Mouse (Mus musculus) kidney, postnatal 0 days (tissue): ENCODE results near the gene Acad10. TPM values are rescaled to one million over a fixed set of nuclear protein-coding genes. Genes with fewer than 3 reads are reported as not detected.
"Not testable (repeated sequence)": the region's sequence is repeated elsewhere in the genome, so short reads cannot be mapped to it uniquely, and the experiment has no call there.

Experiments
- ATAC-seq: fragments of 200-750 bp; cut with Nextera tagmentation; replicated peaks from 2 replicates; pipeline ENCODE4 v1.8.0; 2017; ENCODE audit warnings: low read depth, moderate number of reproducible peaks, moderate TSS enrichment, moderate library complexity; ENCODE audit not compliant: low FRiP score
- DNase-seq: peaks from one replicate; pipeline ENCODE4 v3.0.0-alpha.2; 2016; ENCODE audit warnings: low spot score
- H3K27ac ChIP-seq: fragments of 300-500 bp; sonication (generic); 2 replicates; pipeline ENCODE4 v1.5.1; 2014; ENCODE audit warnings: mild to moderate bottlenecking
- H3K27me3 ChIP-seq: fragments of 300-500 bp; sonication (generic); 2 replicates; pipeline ENCODE4 v1.6.1; 2014; ENCODE audit warnings: low read length, mixed read lengths; ENCODE audit not compliant: insufficient read depth
- H3K36me3 ChIP-seq: fragments of 300-500 bp; sonication (generic); 2 replicates; pipeline ENCODE4 v1.6.1; 2014; ENCODE audit warnings: low read length, mixed read lengths; ENCODE audit not compliant: insufficient read depth
- H3K4me1 ChIP-seq: fragments of 300-500 bp; sonication (generic); replicated peaks from 2 replicates; pipeline ENCODE4 v1.6.1; 2014; ENCODE audit warnings: antibody characterized with exemption, low read length, mixed read lengths; ENCODE audit not compliant: insufficient read depth
- H3K4me2 ChIP-seq: fragments of 300-500 bp; sonication (generic); 2 replicates; pipeline ENCODE4 v1.6.1; 2014; ENCODE audit warnings: mild to moderate bottlenecking, low read length, moderate library complexity, mixed read lengths
- H3K4me3 ChIP-seq: fragments of 300-500 bp; sonication (generic); replicated peaks from 2 replicates; pipeline ENCODE4 v1.5.1; 2014; ENCODE audit warnings: low read depth, low read length
- H3K9ac ChIP-seq: fragments of 300-500 bp; sonication (generic); 2 replicates; pipeline ENCODE4 v1.6.1; 2014; ENCODE audit warnings: low read depth, low read length
- H3K9me3 ChIP-seq: fragments of 300-500 bp; sonication (generic); replicated peaks from 2 replicates; pipeline ENCODE4 v1.6.1; 2016; ENCODE audit warnings: low read length, inconsistent platforms, mixed read lengths
- CTCF ChIP-seq: IDR thresholded peaks from 2 replicates; pipeline ENCODE4 v1.5.1; 2016; ENCODE audit warnings: antibody characterized with exemption, low read depth, mild to moderate bottlenecking, moderate library complexity
- WGBS: fragments of 180-500 bp; shearing (Covaris S2); extraction: QIAGEN DNeasy Blood & Tissue Kit; methylation state at CpG from one replicate; pipeline ENCODE4 v1.1.7; 2014; 5-methylcytosine and 5-hydroxymethylcytosine counted together
- polyA plus RNA-seq: library from polyadenylated mRNA; unstranded; fragments of >200 nt; fragmentation: Nextera tagmentation; extraction: Ambion mirVana; gene quantifications from 2 replicates; pipeline ENCODE4 v1.2.1, GENCODE M21; 2015

The Acad10 gene
- polyA plus RNA-seq, 1 experiment from 2014 or later = 7.6 TPM

- Histone ChIP-seq H3K4me1 (no peaks in the 10 kb centered on the region), H3K27ac (peak within 1 kb of the TSS; percentile 69), H3K9me3 (no peaks in the 10 kb centered on the region), H3K27me3 (no peaks in the 10 kb centered on the region), H3K4me2 (peak within 1 kb of the TSS; percentile 84), H3K9ac (peak within 1 kb of the TSS; percentile 68), H3K36me3 (no peaks in the 10 kb centered on the region), H3K4me3 (peak within 1 kb of the TSS; percentile 61)
- no peak for TF ChIP-seq CTCF
- DNase-seq (peak; percentile 92), ATAC-seq (peak; percentile 86)
- WGBS = under 1% methylated on average over 57 of the region's 58 CpGs
Observed at GRCm38 (mm10) chr5:121618592-121619513, 41.5 kb downstream of the Acad10 start, which contains the start of gene Acad12. Gene Acad12, minus strand, starts transcription at chr5:121618938.

- not testable (repeated sequence) for H3K9me3 ChIP-seq
- WGBS = 76% methylated on average over 3 of the region's 3 CpGs
Observed at GRCm38 (mm10) chr5:121614921-121615320, 45.4 kb downstream of the Acad10 start.

GRCm38 (mm10) chr5:121612036-121612435, 48.3 kb downstream of the Acad10 start:
- H3K9me3 ChIP-seq = no peaks in the 10 kb centered on the region
- no peaks in the 10 kb centered on the region for H3K27me3 ChIP-seq
- no peak for ATAC-seq
- WGBS = 72% methylated on average over 6 of the region's 6 CpGs
- no peak overlapping the region for H3K9ac ChIP-seq
- DNase-seq = no peak
- H3K4me2 ChIP-seq = no peak overlapping the region
- H3K36me3 ChIP-seq = no peaks in the 10 kb centered on the region
- no peak for TF ChIP-seq CTCF
- no peak overlapping the region for H3K4me3 ChIP-seq
- no peaks in the 10 kb centered on the region for H3K4me1 ChIP-seq
- H3K27ac ChIP-seq = no peak overlapping the region

More at GRCm38 (mm10) chr5:121614921-121615320, 45.4 kb downstream of the Acad10 start:
- not testable (repeated sequence) for DNase-seq, ATAC-seq, H3K4me3 ChIP-seq, H3K4me2 ChIP-seq, H3K9ac ChIP-seq, H3K27ac ChIP-seq, H3K27me3 ChIP-seq, H3K4me1 ChIP-seq, H3K36me3 ChIP-seq

GRCm38 (mm10) chr5:121609556-121610135, 50.7 kb downstream of the Acad10 start:
- H3K27me3 ChIP-seq = not testable (repeated sequence)

GRCm38 (mm10) chr5:121606151-121606550, 54.2 kb downstream of the Acad10 start:
- 0% methylated on average over 2 of the region's 2 CpGs for WGBS
- no peak for ATAC-seq

More at GRCm38 (mm10) chr5:121609556-121610135, 50.7 kb downstream of the Acad10 start:
- not testable (repeated sequence) for H3K9ac ChIP-seq, H3K27ac ChIP-seq, H3K36me3 ChIP-seq, H3K4me1 ChIP-seq, DNase-seq, H3K9me3 ChIP-seq, ATAC-seq, H3K4me2 ChIP-seq, H3K4me3 ChIP-seq
- WGBS = 51% methylated on average over 7 of the region's 8 CpGs
- TF ChIP-seq CTCF = peak; percentile 35; the same call in 1 of the 2 replicates

GRCm38 (mm10) chr5:121603815-121604214, 56.5 kb downstream of the Acad10 start:
- ATAC-seq, H3K27ac ChIP-seq, H3K4me3 ChIP-seq, H3K9me3 ChIP-seq, H3K4me1 ChIP-seq, H3K4me2 ChIP-seq, H3K36me3 ChIP-seq, DNase-seq, H3K27me3 ChIP-seq, H3K9ac ChIP-seq: not testable (repeated sequence)
- WGBS = 60% methylated on average over 1 of the region's 1 CpGs

More at GRCm38 (mm10) chr5:121606151-121606550, 54.2 kb downstream of the Acad10 start:
- peak; percentile 93 for TF ChIP-seq CTCF
- H3K9me3 ChIP-seq = no peaks in the 10 kb centered on the region
- no peak overlapping the region for H3K4me2 ChIP-seq
- H3K27ac ChIP-seq = no peak overlapping the region
- H3K9ac ChIP-seq = no peak overlapping the region
- H3K36me3 ChIP-seq = no peaks in the 10 kb centered on the region
- DNase-seq = peak; percentile 74
- H3K4me1 ChIP-seq = no peaks in the 10 kb centered on the region
- H3K4me3 ChIP-seq = no peak overlapping the region
- no peaks in the 10 kb centered on the region for H3K27me3 ChIP-seq
